Mouse (Mus musculus) forebrain, embryonic 15.5 days (tissue): ENCODE data around the gene Agpat4. TPM values are rescaled to one million over a fixed set of nuclear protein-coding genes. Genes with fewer than 3 reads are reported as not detected.
A peak's percentile ranks its signal among the peaks of the same experiment; 100 is the strongest.

Source experiments
- ATAC-seq: fragments of 200-750 bp; cut with Nextera tagmentation; replicated peaks from 2 replicates; pipeline ENCODE4 v1.8.0; 2017; ENCODE audit warnings: mild to moderate bottlenecking, moderate TSS enrichment, moderate library complexity
- H3K27ac ChIP-seq: fragments of 300-500 bp; sonication (generic); replicated peaks from 2 replicates; pipeline ENCODE4 v1.5.1; 2015; ENCODE audit warnings: mild to moderate bottlenecking, inconsistent platforms
- H3K27me3 ChIP-seq: fragments of 300-500 bp; sonication (generic); 2 replicates; pipeline ENCODE4 v1.6.1; 2015; ENCODE audit warnings: inconsistent platforms
- H3K36me3 ChIP-seq: fragments of 300-500 bp; sonication (generic); 2 replicates; pipeline ENCODE4 v1.6.1; 2015; ENCODE audit warnings: mild to moderate bottlenecking, inconsistent platforms
- H3K4me1 ChIP-seq: fragments of 300-500 bp; sonication (generic); 2 replicates; pipeline ENCODE4 v1.6.1; 2015; ENCODE audit warnings: inconsistent platforms
- H3K4me2 ChIP-seq: fragments of 300-500 bp; sonication (generic); replicated peaks from 2 replicates; pipeline ENCODE4 v1.6.1; 2015; ENCODE audit warnings: mild to moderate bottlenecking, inconsistent platforms
- H3K4me3 ChIP-seq: fragments of 300-500 bp; sonication (generic); 2 replicates; pipeline ENCODE4 v1.5.1; 2015; ENCODE audit warnings: mild to moderate bottlenecking, inconsistent platforms
- H3K9ac ChIP-seq: fragments of 300-500 bp; sonication (generic); replicated peaks from 2 replicates; pipeline ENCODE4 v1.6.1; 2015; ENCODE audit warnings: mild to moderate bottlenecking, inconsistent platforms
- H3K9me3 ChIP-seq: fragments of 300-500 bp; sonication (generic); 2 replicates; pipeline ENCODE4 v1.6.1; 2016; ENCODE audit warnings: inconsistent platforms
- WGBS: fragments of 180-500 bp; shearing (Covaris S2); methylation state at CpG from one replicate; pipeline ENCODE4 v1.1.7; 2015; ENCODE audit warnings: mixed read lengths; 5-methylcytosine and 5-hydroxymethylcytosine counted together
- polyA plus RNA-seq: library from polyadenylated mRNA; unstranded; fragments of >200 nt; fragmentation: Nextera tagmentation; extraction: Ambion mirVana; gene quantifications from 2 replicates; pipeline ENCODE4 v1.2.1, GENCODE M21; 2015

Agpat4 gene
- polyA plus RNA-seq, 1 experiment from 2014 or later = 54.7 TPM

- Histone ChIP-seq H3K4me2 (no peak overlapping the region), H3K4me1 (no peaks in the 10 kb centered on the region), H3K4me3 (no peak overlapping the region), H3K27ac (no peak overlapping the region), H3K9ac (no peak overlapping the region), H3K36me3 (peaks cover 62% of the 10 kb centered on the region), H3K9me3 (no peaks in the 10 kb centered on the region), H3K27me3 (no peaks in the 10 kb centered on the region)
- no peak for ATAC-seq
- WGBS = 95% methylated on average over 9 of the region's 9 CpGs
Observed at GRCm38 (mm10) chr17:12250581-12250980, 132.1 kb downstream of the Agpat4 start.

- H3K4me1 ChIP-seq = no peaks in the 10 kb centered on the region
- H3K27me3 ChIP-seq = no peaks in the 10 kb centered on the region
- no peak overlapping the region for H3K9ac ChIP-seq
- peaks cover 61% of the 10 kb centered on the region for H3K36me3 ChIP-seq
- no peak overlapping the region for H3K27ac ChIP-seq
- no peak for ATAC-seq
- H3K9me3 ChIP-seq = no peaks in the 10 kb centered on the region
- no peak overlapping the region for H3K4me3 ChIP-seq
- no peak overlapping the region for H3K4me2 ChIP-seq
- WGBS = 97% methylated on average over 11 of the region's 11 CpGs
Observed at GRCm38 (mm10) chr17:12256142-12256541, 137.6 kb downstream of the Agpat4 start.

GRCm38 (mm10) chr17:12258517-12258916 lies 140.0 kb downstream of the Agpat4 start:
- no peaks in the 10 kb centered on the region for H3K4me1 ChIP-seq
- H3K36me3 ChIP-seq = peaks cover 41% of the 10 kb centered on the region
- H3K4me3 ChIP-seq = no peak overlapping the region
- 64% methylated on average over 6 of the region's 6 CpGs for WGBS
- no peak overlapping the region for H3K4me2 ChIP-seq
- H3K27me3 ChIP-seq = no peaks in the 10 kb centered on the region
- H3K9ac ChIP-seq = no peak overlapping the region
- no peak overlapping the region for H3K27ac ChIP-seq
- no peaks in the 10 kb centered on the region for H3K9me3 ChIP-seq
- ATAC-seq = no peak

- no peaks in the 10 kb centered on the region for H3K9me3 ChIP-seq
- WGBS = 94% methylated on average over 8 of the region's 8 CpGs
Observed at GRCm38 (mm10) chr17:12259957-12260356, 141.5 kb downstream of the Agpat4 start.

GRCm38 (mm10) chr17:12261376-12261775 lies 142.9 kb downstream of the Agpat4 start:
- H3K4me2 ChIP-seq = no peak overlapping the region
- peaks cover 7% of the 10 kb centered on the region for H3K4me1 ChIP-seq
- H3K27me3 ChIP-seq = no peaks in the 10 kb centered on the region
- H3K9ac ChIP-seq = no peak overlapping the region
- no peak overlapping the region for H3K27ac ChIP-seq
- no peaks in the 10 kb centered on the region for H3K9me3 ChIP-seq
- H3K4me3 ChIP-seq = no peak overlapping the region
- peaks cover 19% of the 10 kb centered on the region; the same call in 1 of the 2 replicates for H3K36me3 ChIP-seq
- WGBS = 91% methylated on average over 7 of the region's 7 CpGs
- ATAC-seq = no peak

More at GRCm38 (mm10) chr17:12259957-12260356, 141.5 kb downstream of the Agpat4 start:
- Histone ChIP-seq H3K4me3 (no peak overlapping the region), H3K9ac (no peak overlapping the region), H3K36me3 (peaks cover 27% of the 10 kb centered on the region; the same call in 1 of the 2 replicates), H3K4me2 (no peak overlapping the region), H3K27ac (no peak overlapping the region), H3K4me1 (no peaks in the 10 kb centered on the region), H3K27me3 (no peaks in the 10 kb centered on the region)
- ATAC-seq = no peak

GRCm38 (mm10) chr17:12261887-12262286 lies 143.4 kb downstream of the Agpat4 start:
- Histone ChIP-seq H3K9ac (no peak overlapping the region), H3K27me3 (no peaks in the 10 kb centered on the region), H3K36me3 (peaks cover 15% of the 10 kb centered on the region; the same call in 1 of the 2 replicates), H3K4me2 (no peak overlapping the region), H3K9me3 (no peaks in the 10 kb centered on the region), H3K4me1 (peaks cover 12% of the 10 kb centered on the region), H3K4me3 (no peak overlapping the region), H3K27ac (no peak overlapping the region)
- 79% methylated on average over 2 of the region's 2 CpGs for WGBS
- no peak for ATAC-seq

- Histone ChIP-seq H3K4me3 (no peak overlapping the region), H3K9ac (no peak overlapping the region), H3K9me3 (no peaks in the 10 kb centered on the region), H3K4me2 (no peak overlapping the region), H3K4me1 (peaks cover 20% of the 10 kb centered on the region), H3K36me3 (peaks cover 9% of the 10 kb centered on the region; the same call in 1 of the 2 replicates), H3K27ac (no peak overlapping the region), H3K27me3 (no peaks in the 10 kb centered on the region)
- no peak for ATAC-seq
- 94% methylated on average over 8 of the region's 8 CpGs for WGBS
Observed at GRCm38 (mm10) chr17:12262851-12263250, 144.3 kb downstream of the Agpat4 start.

- peaks cover 9% of the 10 kb centered on the region; the same call in 1 of the 2 replicates for H3K36me3 ChIP-seq
- WGBS = 89% methylated on average over 13 of the region's 13 CpGs
- H3K9me3 ChIP-seq = no peaks in the 10 kb centered on the region
- H3K9ac ChIP-seq = no peak overlapping the region
- peaks cover 25% of the 10 kb centered on the region for H3K4me1 ChIP-seq
- no peak overlapping the region for H3K4me2 ChIP-seq
- no peak overlapping the region for H3K4me3 ChIP-seq
- no peaks in the 10 kb centered on the region for H3K27me3 ChIP-seq
- H3K27ac ChIP-seq = no peak overlapping the region
- no peak for ATAC-seq
Observed at GRCm38 (mm10) chr17:12263787-12264186, 145.3 kb downstream of the Agpat4 start.

GRCm38 (mm10) chr17:12264293-12264692 lies 145.8 kb downstream of the Agpat4 start:
- no peak for ATAC-seq
- Histone ChIP-seq H3K4me3 (no peak overlapping the region), H3K9ac (no peak overlapping the region), H3K27me3 (no peaks in the 10 kb centered on the region), H3K36me3 (peaks cover 6% of the 10 kb centered on the region; the same call in 1 of the 2 replicates), H3K27ac (no peak overlapping the region), H3K4me2 (no peak overlapping the region), H3K9me3 (no peaks in the 10 kb centered on the region), H3K4me1 (peaks cover 25% of the 10 kb centered on the region)
- WGBS = 96% methylated on average over 3 of the region's 3 CpGs

- H3K36me3 ChIP-seq = peaks cover 7% of the 10 kb centered on the region
- ATAC-seq = peak; percentile 66
- peaks cover 25% of the 10 kb centered on the region for H3K4me1 ChIP-seq
- no peak overlapping the region for H3K9ac ChIP-seq
- no peak overlapping the region for H3K4me3 ChIP-seq
- no peak overlapping the region for H3K4me2 ChIP-seq
- no peaks in the 10 kb centered on the region for H3K9me3 ChIP-seq
- no peaks in the 10 kb centered on the region for H3K27me3 ChIP-seq
- WGBS = 68% methylated on average over 21 of the region's 21 CpGs
- peak overlapping the region; percentile 49 for H3K27ac ChIP-seq
Observed at GRCm38 (mm10) chr17:12265969-12266925, 147.7 kb downstream of the Agpat4 start.

- Histone ChIP-seq H3K9me3 (no peaks in the 10 kb centered on the region), H3K27ac (no peak overlapping the region), H3K4me1 (peaks cover 25% of the 10 kb centered on the region), H3K4me2 (no peak overlapping the region), H3K27me3 (no peaks in the 10 kb centered on the region), H3K36me3 (peaks cover 13% of the 10 kb centered on the region), H3K9ac (no peak overlapping the region), H3K4me3 (no peak overlapping the region)
- 63% methylated on average over 4 of the region's 4 CpGs for WGBS
- ATAC-seq = no peak
Observed at GRCm38 (mm10) chr17:12268091-12268490, 149.6 kb downstream of the Agpat4 start.

GRCm38 (mm10) chr17:12268538-12268937 lies 150.0 kb downstream of the Agpat4 start:
- no peak for ATAC-seq
- no peak overlapping the region for H3K27ac ChIP-seq
- 91% methylated on average over 10 of the region's 10 CpGs for WGBS
- H3K4me3 ChIP-seq = no peak overlapping the region
- no peaks in the 10 kb centered on the region for H3K27me3 ChIP-seq
- H3K9me3 ChIP-seq = no peaks in the 10 kb centered on the region
- H3K36me3 ChIP-seq = peaks cover 13% of the 10 kb centered on the region
- H3K4me2 ChIP-seq = no peak overlapping the region
- no peak overlapping the region for H3K9ac ChIP-seq
- H3K4me1 ChIP-seq = peaks cover 25% of the 10 kb centered on the region
